Mouse (Mus musculus) layer of hippocampus, adult 9-11 months (tissue): ENCODE measurements at regions not wholly inside any gene's neighbourhood (a gene's known extent, or its start where the extent isn't known, plus 50 kb on each side); places are given as distances from the start of the nearest gene placed in this dataset.
A peak's percentile ranks its signal among the peaks of the same experiment; 100 is the strongest.
"Not testable (repeated sequence)": the region's sequence is repeated elsewhere in the genome, so short reads cannot be mapped to it uniquely, and the experiment has no call there.

Experiments used
- DNase-seq: peaks from one replicate; pipeline ENCODE4 v3.0.0; 2022

DNA sequence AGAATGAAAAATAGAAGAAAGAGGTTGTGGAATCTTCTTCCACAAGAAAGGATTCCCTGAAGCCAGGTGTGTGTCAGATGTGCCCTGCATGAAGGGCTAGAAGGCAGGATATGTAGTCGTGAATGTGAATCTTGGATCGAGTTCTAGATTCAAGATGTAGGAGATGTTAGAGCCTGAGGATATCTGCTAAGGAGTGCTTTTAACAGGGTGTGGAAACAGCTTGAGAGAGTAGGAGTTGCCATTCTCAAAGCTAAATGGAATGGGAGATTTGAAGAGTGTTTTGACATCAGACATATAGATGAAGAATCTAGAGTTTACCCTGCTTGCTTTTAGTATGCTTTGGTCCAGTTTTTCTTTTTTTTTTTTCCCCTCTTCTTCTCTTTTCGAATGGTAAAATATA, 590.3 kb downstream of the Sis start:
- no peak for DNase-seq

GRCm38 (mm10) chr3:72359906-72360305, 607.8 kb downstream of the Sis start:
- DNase-seq = not testable (repeated sequence)

GRCm38 (mm10) chr3:72328066-72328465, 639.6 kb downstream of the Sis start:
- no peak for DNase-seq

DNA sequence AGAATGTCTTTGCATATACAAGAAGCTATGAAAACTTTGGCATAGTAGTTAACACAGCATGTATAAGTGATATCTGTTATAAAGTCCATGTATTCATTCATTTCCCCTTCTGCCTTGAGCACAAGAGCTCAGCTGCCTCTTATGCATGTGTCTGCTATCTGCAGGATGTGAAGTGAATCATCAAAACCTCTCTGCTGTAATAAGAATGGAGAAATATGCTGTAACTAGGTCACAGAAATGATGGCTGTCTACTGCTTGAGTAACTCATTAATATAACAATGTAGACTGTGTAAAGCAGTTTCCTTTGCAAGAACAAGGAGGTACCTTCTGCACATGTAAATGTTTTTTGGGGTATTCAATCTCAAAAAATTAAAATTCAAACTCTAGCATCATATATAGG, 643.8 kb downstream of the Sis start:
- DNase-seq = no peak

DNA sequence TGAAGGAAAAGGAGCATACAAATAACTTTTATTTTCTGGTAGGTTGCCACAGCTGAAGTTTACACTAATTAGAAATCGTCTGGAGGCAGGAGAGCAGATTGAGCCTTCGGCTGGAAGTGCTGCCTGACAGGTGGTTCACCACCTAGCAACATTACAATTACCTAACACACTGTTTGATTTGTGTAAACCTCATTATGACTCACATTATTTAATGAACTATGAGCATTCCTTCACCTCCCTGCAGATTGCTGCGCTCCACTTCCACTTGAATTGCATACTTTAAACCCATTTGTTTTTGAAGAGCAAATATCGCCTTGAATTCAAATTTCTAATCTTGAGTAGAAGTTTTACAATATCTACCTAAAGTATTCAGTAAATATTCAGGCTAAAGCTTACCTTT, 663.0 kb downstream of the Sis start:
- peak; percentile 3 for DNase-seq
